Mouse (Mus musculus): Measurements from ENCODE around the gene Map4k2.

GRCm38 (mm10) chr19:6349215-6349983 lies 8.5 kb downstream of the Map4k2 start:
- no peak for TF ChIP-seq CTCF (IDR thresholded peaks at IDR 0.05; ENCODE audit: control insufficient read depth, insufficient read depth, insufficient read length)
- no peak for TF ChIP-seq USF1 (IDR thresholded peaks at IDR 0.05; ENCODE audit: low read depth)
- no peak for TF ChIP-seq CEBPB (IDR thresholded peaks at IDR 0.05; ENCODE audit: low read depth)

All from C2C12 (cell line).